Mouse (Mus musculus): ENCODE data around the gene Sytl1. TPM values are rescaled to one million over a fixed set of nuclear protein-coding genes. Genes with fewer than 3 reads are reported as not detected.

Sytl1 gene
- polyA plus RNA-seq, 1 experiment from 2014 or later: 1.3 TPM

GRCm38 (mm10) chr4:133292901-133293843 lies 30.3 kb upstream of the Sytl1 start:
- H3K4me1 ChIP-seq: peaks cover 38% of the 10 kb centered on the region
- no peaks in the 10 kb centered on the region for H3K9me3 ChIP-seq (replicated peaks)
- peaks cover 24% of the 10 kb centered on the region for H3K27me3 ChIP-seq (ENCODE audit: low read depth, poor library complexity, severe bottlenecking)
- H3K27ac ChIP-seq (replicated peaks): peak overlapping the region; percentile 78
- 6% methylated on average over 24 of the region's 24 CpGs for WGBS
- peak; percentile 41 for DNase-seq (ENCODE audit: low spot score)
- H3K36me3 ChIP-seq: peaks cover 40% of the 10 kb centered on the region
- H3K4me3 ChIP-seq: peak overlapping the region; percentile 28

GRCm38 (mm10) chr4:133292405-133292804 lies 29.5 kb upstream of the Sytl1 start:
- no peak for DNase-seq (ENCODE audit: low spot score)

GRCm38 (mm10) chr4:133291255-133291654 lies 28.3 kb upstream of the Sytl1 start:
- no peak overlapping the region for H3K27ac ChIP-seq (replicated peaks)
- H3K27me3 ChIP-seq (ENCODE audit: low read depth, poor library complexity, severe bottlenecking): peaks cover 24% of the 10 kb centered on the region
- H3K36me3 ChIP-seq: peaks cover 28% of the 10 kb centered on the region
- 97% methylated on average over 1 of the region's 1 CpGs for WGBS
- DNase-seq (ENCODE audit: low spot score): no peak
- peaks cover 28% of the 10 kb centered on the region for H3K4me1 ChIP-seq
- no peaks in the 10 kb centered on the region for H3K9me3 ChIP-seq (replicated peaks)
- no peak overlapping the region for H3K4me3 ChIP-seq

More at GRCm38 (mm10) chr4:133292405-133292804, 29.5 kb upstream of the Sytl1 start:
- Histone ChIP-seq H3K4me1 (peaks cover 31% of the 10 kb centered on the region), H3K9me3 (replicated peaks) (no peaks in the 10 kb centered on the region), H3K27ac (replicated peaks) (peak overlapping the region; percentile 78), H3K27me3 (ENCODE audit: low read depth, poor library complexity, severe bottlenecking) (peaks cover 24% of the 10 kb centered on the region), H3K4me3 (peak overlapping the region; percentile 28; the same call in 1 of the 2 replicates), H3K36me3 (peaks cover 39% of the 10 kb centered on the region)
- WGBS: 47% methylated on average over 4 of the region's 4 CpGs

GRCm38 (mm10) chr4:133286476-133287077 lies 23.7 kb upstream of the Sytl1 start:
- no peak overlapping the region for H3K4me3 ChIP-seq
- no peaks in the 10 kb centered on the region for H3K9me3 ChIP-seq (replicated peaks)
- H3K27me3 ChIP-seq (ENCODE audit: low read depth, poor library complexity, severe bottlenecking): no peaks in the 10 kb centered on the region
- no peak overlapping the region for H3K27ac ChIP-seq (replicated peaks)
- no peak for DNase-seq (ENCODE audit: low spot score)
- H3K4me1 ChIP-seq: peaks cover 18% of the 10 kb centered on the region
- H3K36me3 ChIP-seq: no peaks in the 10 kb centered on the region
- WGBS: 87% methylated on average over 4 of the region's 4 CpGs

- Histone ChIP-seq H3K4me3 (no peak overlapping the region), H3K27ac (replicated peaks) (no peak overlapping the region), H3K9me3 (replicated peaks) (no peaks in the 10 kb centered on the region), H3K27me3 (ENCODE audit: low read depth, poor library complexity, severe bottlenecking) (no peaks in the 10 kb centered on the region), H3K4me1 (peaks cover 24% of the 10 kb centered on the region), H3K36me3 (no peaks in the 10 kb centered on the region)
- 85% methylated on average over 5 of the region's 5 CpGs for WGBS
- DNase-seq (ENCODE audit: low spot score): no peak
These were observed 23.0 kb upstream of the Sytl1 start for GRCm38 (mm10) chr4:133285950-133286349.

GRCm38 (mm10) chr4:133285299-133285698 lies 22.4 kb upstream of the Sytl1 start:
- no peaks in the 10 kb centered on the region for H3K27me3 ChIP-seq (ENCODE audit: low read depth, poor library complexity, severe bottlenecking)
- no peaks in the 10 kb centered on the region for H3K36me3 ChIP-seq
- WGBS: 84% methylated on average over 3 of the region's 3 CpGs
- no peak overlapping the region for H3K27ac ChIP-seq (replicated peaks)
- peaks cover 24% of the 10 kb centered on the region for H3K4me1 ChIP-seq
- DNase-seq (ENCODE audit: low spot score): no peak
- H3K4me3 ChIP-seq: no peak overlapping the region
- no peaks in the 10 kb centered on the region for H3K9me3 ChIP-seq (replicated peaks)

GRCm38 (mm10) chr4:133282656-133283055 lies 19.7 kb upstream of the Sytl1 start:
- DNase-seq (ENCODE audit: low spot score): no peak
- H3K27ac ChIP-seq (replicated peaks): peak overlapping the region; percentile 81
- no peak overlapping the region for H3K4me3 ChIP-seq

GRCm38 (mm10) chr4:133281951-133282481 lies 19.1 kb upstream of the Sytl1 start:
- Histone ChIP-seq H3K27ac (replicated peaks) (peak overlapping the region; percentile 81), H3K4me3 (peak overlapping the region; percentile 14; the same call in 1 of the 2 replicates), H3K36me3 (no peaks in the 10 kb centered on the region), H3K27me3 (ENCODE audit: low read depth, poor library complexity, severe bottlenecking) (no peaks in the 10 kb centered on the region), H3K4me1 (peaks cover 36% of the 10 kb centered on the region), H3K9me3 (replicated peaks) (no peaks in the 10 kb centered on the region)
- peak; percentile 53 for DNase-seq (ENCODE audit: low spot score)
- 16% methylated on average over 5 of the region's 5 CpGs for WGBS

More at GRCm38 (mm10) chr4:133282656-133283055, 19.7 kb upstream of the Sytl1 start:
- Histone ChIP-seq H3K4me1 (peaks cover 36% of the 10 kb centered on the region), H3K36me3 (no peaks in the 10 kb centered on the region), H3K9me3 (replicated peaks) (no peaks in the 10 kb centered on the region), H3K27me3 (ENCODE audit: low read depth, poor library complexity, severe bottlenecking) (no peaks in the 10 kb centered on the region)
- WGBS: 35% methylated on average over 4 of the region's 4 CpGs

- H3K36me3 ChIP-seq: no peaks in the 10 kb centered on the region
- H3K4me1 ChIP-seq: peaks cover 41% of the 10 kb centered on the region
- 46% methylated on average over 7 of the region's 7 CpGs for WGBS
- no peak for DNase-seq (ENCODE audit: low spot score)
- H3K4me3 ChIP-seq: no peak overlapping the region
- no peaks in the 10 kb centered on the region for H3K27me3 ChIP-seq (ENCODE audit: low read depth, poor library complexity, severe bottlenecking)
- H3K9me3 ChIP-seq (replicated peaks): no peaks in the 10 kb centered on the region
- H3K27ac ChIP-seq (replicated peaks): peak overlapping the region; percentile 81
These were observed 18.6 kb upstream of the Sytl1 start for GRCm38 (mm10) chr4:133281513-133281912.

- no peaks in the 10 kb centered on the region for H3K9me3 ChIP-seq (replicated peaks)
- H3K27ac ChIP-seq (replicated peaks): peak overlapping the region; percentile 90
- H3K4me1 ChIP-seq: peaks cover 53% of the 10 kb centered on the region
- H3K4me3 ChIP-seq: peak overlapping the region; percentile 71
- 90% methylated on average over 3 of the region's 3 CpGs for WGBS
- H3K36me3 ChIP-seq: peaks cover 23% of the 10 kb centered on the region
- DNase-seq (ENCODE audit: low spot score): no peak
- no peaks in the 10 kb centered on the region for H3K27me3 ChIP-seq (ENCODE audit: low read depth, poor library complexity, severe bottlenecking)
These were observed 15.6 kb upstream of the Sytl1 start for GRCm38 (mm10) chr4:133278482-133278881.

GRCm38 (mm10) chr4:133278067-133278466 lies 15.2 kb upstream of the Sytl1 start:
- Histone ChIP-seq H3K27me3 (ENCODE audit: low read depth, poor library complexity, severe bottlenecking) (no peaks in the 10 kb centered on the region), H3K9me3 (replicated peaks) (no peaks in the 10 kb centered on the region), H3K4me3 (peak overlapping the region; percentile 71), H3K36me3 (peaks cover 27% of the 10 kb centered on the region), H3K27ac (replicated peaks) (peak overlapping the region; percentile 90), H3K4me1 (peaks cover 50% of the 10 kb centered on the region)
- WGBS: 35% methylated on average over 6 of the region's 6 CpGs
- DNase-seq (ENCODE audit: low spot score): no peak

GRCm38 (mm10) chr4:133277104-133278026 lies 14.5 kb upstream of the Sytl1 start, which contains the start of gene Tmem222:
TSS of gene Tmem222 (minus strand) at chr4:133277792.
- DNase-seq (ENCODE audit: low spot score): peak; percentile 96
- Histone ChIP-seq H3K27ac (replicated peaks) (peak within 1 kb of the TSS; percentile 90), H3K36me3 (peaks cover 27% of the 10 kb centered on the region), H3K4me3 (peak within 1 kb of the TSS; percentile 71), H3K27me3 (ENCODE audit: low read depth, poor library complexity, severe bottlenecking) (no peaks in the 10 kb centered on the region), H3K4me1 (peaks cover 43% of the 10 kb centered on the region), H3K9me3 (replicated peaks) (no peaks in the 10 kb centered on the region)
- under 1% methylated on average over 73 of the region's 73 CpGs for WGBS
